ENCODE assay signal across 13 mouse cellular contexts in the genomic region with DNA sequence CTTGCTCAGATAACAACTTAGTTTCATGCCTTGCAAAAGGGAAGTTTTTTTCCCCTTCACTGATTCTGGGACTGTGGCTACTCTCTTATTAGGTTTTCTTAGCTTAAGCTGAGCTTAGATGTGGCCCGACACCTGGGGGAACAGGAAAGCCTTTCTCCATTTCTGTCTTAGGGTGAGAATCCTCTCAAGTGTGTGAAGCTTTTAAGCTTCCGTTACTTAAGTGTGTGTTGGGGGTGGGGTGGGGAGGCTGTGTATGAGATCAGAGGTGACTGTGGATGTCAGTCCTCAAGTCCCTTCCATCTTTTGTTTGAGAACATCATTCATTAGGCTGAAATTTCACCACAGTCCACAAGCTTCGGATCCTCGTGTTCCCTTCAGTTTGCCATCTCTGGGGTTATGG.
DNase-seq lines count a peak whose midpoint lies in the region; ATAC-seq and TF ChIP-seq lines count a peak whose summit lies in the region.
"Had no signal": no experiment of that assay in that cellular context is flagged by ENCODE, and none has a peak within 500 bp of the region (broad histone marks: within the 10 kb centered on the region; RNA-seq: fewer than 3 reads in every experiment).

No protein-coding gene starts in this region.

- DNase-seq in heart, postnatal 0 days (ENCODE audit: low spot score), result no peak
- no peak for DNase-seq in heart, postnatal 14 days
- peak; percentile 44 to 46 for DNase-seq in spleen, adult 2 months (ENCODE audit: low read depth in 1 of 2, low spot score in 2 of 2)
- no peak for DNase-seq in spleen, adult 12 weeks (ENCODE audit: low spot score)
- DNase-seq in spleen, postnatal 36 days (ENCODE audit: low spot score in 2 of 2), result peak; percentile 64 to 69
- DNase-seq in right cerebral cortex, postnatal 14 days, result no peak
- DNase-seq in embryo, embryonic 11 days, result no peak
- DNase-seq in midbrain, embryonic 10.5 days (ENCODE audit: low spot score), result no peak
- DNase-seq: adrenal gland, postnatal 10 days; kidney, adult 11 months; lung, adult 2 months had no signal

- no peaks in the 10 kb centered on the region for H3K27me3 ChIP-seq in heart, postnatal 0 days (ENCODE audit: control insufficient read depth, insufficient read depth, low read length)
- no peaks in the 10 kb centered on the region for H3K27me3 ChIP-seq in spleen, adult 2 months (ENCODE audit: control insufficient read depth, insufficient read depth, low read length)
- no peaks in the 10 kb centered on the region for H3K27me3 ChIP-seq in midbrain, embryonic 10.5 days (ENCODE audit: low read depth, poor library complexity, severe bottlenecking)

- TF ChIP-seq CTCF in heart, postnatal 0 days (IDR thresholded peaks at IDR 0.05; ENCODE audit: low read depth), result no peak
- TF ChIP-seq CTCF in spleen, adult 2 months (IDR thresholded peaks at IDR 0.05; ENCODE audit: extremely low read depth, insufficient read depth, insufficient read length, insufficient replicate concordance), result no peak

- WGBS in heart, postnatal 0 days, result 74% methylated on average over 4 of the region's 4 CpGs
- 33% methylated on average over 4 of the region's 4 CpGs for WGBS in spleen, adult 2 months
- 82% methylated on average over 4 of the region's 4 CpGs for WGBS in midbrain, embryonic 10.5 days

- H3K4me1 ChIP-seq in heart, postnatal 0 days (ENCODE audit: control insufficient read depth, insufficient read depth), result no peaks in the 10 kb centered on the region; the same call in 1 of the 2 replicates
- peaks cover 50% of the 10 kb centered on the region; the same call in 1 of the 2 replicates for H3K4me1 ChIP-seq in spleen, adult 2 months (ENCODE audit: control insufficient read depth, insufficient read depth, insufficient read length)
- H3K4me1 ChIP-seq in midbrain, embryonic 10.5 days, result peaks cover 15% of the 10 kb centered on the region

- no peaks in the 10 kb centered on the region for H3K36me3 ChIP-seq in heart, postnatal 0 days (replicated peaks; ENCODE audit: control insufficient read depth, insufficient read depth, low read length)
- H3K36me3 ChIP-seq in spleen, adult 2 months (ENCODE audit: control insufficient read depth, insufficient read depth, low read length), result no peaks in the 10 kb centered on the region
- H3K36me3 ChIP-seq in midbrain, embryonic 10.5 days, result no peaks in the 10 kb centered on the region
- H3K36me3 ChIP-seq: limb, embryonic 13.5 days had no signal

- H3K4me2 ChIP-seq in heart, postnatal 0 days (ENCODE audit: low read depth, low read length), result no peak overlapping the region
- H3K4me2 ChIP-seq: limb, embryonic 13.5 days had no signal

- H3K4me3 ChIP-seq in heart, postnatal 0 days (ENCODE audit: low read depth, low read length), result no peak overlapping the region
- H3K4me3 ChIP-seq in spleen, adult 2 months (ENCODE audit: extremely low read depth, insufficient read depth, insufficient read length), result no peak overlapping the region
- H3K4me3 ChIP-seq in midbrain, embryonic 10.5 days, result no peak overlapping the region
- H3K4me3 ChIP-seq: left cerebral cortex, adult 2 months; limb, embryonic 13.5 days had no signal

- ATAC-seq in heart, postnatal 0 days (ENCODE audit: insufficient read depth, low read depth), result no peak

- peak overlapping the region; percentile 20; the same call in 1 of the 2 replicates for H3K27ac ChIP-seq in heart, postnatal 0 days (ENCODE audit: low read depth)
- H3K27ac ChIP-seq in spleen, adult 2 months (ENCODE audit: insufficient read depth, low read length), result peak overlapping the region; percentile 61
- no peak overlapping the region; the same call in 1 of the 2 replicates for H3K27ac ChIP-seq in midbrain, embryonic 10.5 days (replicated peaks)
- H3K27ac ChIP-seq: limb, embryonic 13.5 days had no signal

- TF ChIP-seq EP300 in heart, postnatal 0 days (IDR thresholded peaks at IDR 0.05; ENCODE audit: low read depth), result no peak

- H3K9me3 ChIP-seq in heart, postnatal 0 days (replicated peaks; ENCODE audit: control insufficient read depth, low read length), result no peaks in the 10 kb centered on the region
- no peaks in the 10 kb centered on the region for H3K9me3 ChIP-seq in midbrain, embryonic 10.5 days (replicated peaks)
- H3K9me3 ChIP-seq: limb, embryonic 13.5 days had no signal

- no peak overlapping the region for H3K9ac ChIP-seq in heart, postnatal 0 days (replicated peaks; ENCODE audit: low read depth, low read length)
- H3K9ac ChIP-seq: limb, embryonic 13.5 days had no signal

- intact Hi-C loops in heart, postnatal 14 days (cut with DNase I), result no loop called here

- TF ChIP-seq POLR2A in spleen, adult 2 months (IDR thresholded peaks at IDR 0.05; ENCODE audit: low read depth, low read length), result no peak

Comparison
In these comparisons a context has a peak if more than half of its experiments do, and no peak if none do; other contexts are left out.
1. DNase-seq: peak in spleen, adult 2 months (2 of 2) and spleen, postnatal 36 days (2 of 2); none in heart, postnatal 0 days (single experiment), heart, postnatal 14 days (0 of 2), spleen, adult 12 weeks (single experiment), right cerebral cortex, postnatal 14 days (single experiment), embryo, embryonic 11 days (single experiment) and midbrain, embryonic 10.5 days (single experiment).